Mouse (Mus musculus) brain, embryonic 18.5 days (tissue): Measurements from ENCODE around the gene Postn.
A peak's percentile ranks its signal among the peaks of the same experiment; 100 is the strongest.

Experiments
- DNase-seq: peaks from one replicate; pipeline ENCODE4 v3.0.0-alpha.2; 2012; ENCODE audit warnings: low read depth, low spot score

The Postn gene

GRCm38 (mm10) chr3:54360897-54361296 lies at the start of gene Postn:
Gene Postn (plus strand): TSS chr3:54361109.
- DNase-seq = no peak

DNA sequence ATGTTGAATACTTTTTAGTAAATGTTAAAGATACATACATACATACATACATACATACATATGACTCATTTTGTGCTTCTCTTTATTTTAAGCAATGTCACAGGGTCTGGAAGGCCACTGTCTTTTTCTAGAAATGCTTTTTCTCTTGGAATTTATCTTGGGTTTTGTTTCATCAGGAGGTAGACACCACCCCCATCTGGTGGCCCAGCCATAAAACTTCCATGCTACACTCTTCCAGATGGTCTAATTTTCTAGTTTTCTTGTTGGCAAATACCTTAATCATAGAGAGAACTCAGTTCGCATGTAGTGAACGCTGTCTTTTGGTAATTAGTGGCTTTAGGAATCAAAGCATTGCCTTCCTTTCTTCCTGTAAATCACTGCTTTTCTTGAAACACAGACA lies 46.9 kb upstream of the Postn start:
- DNase-seq = no peak

- DNase-seq = no peak
These were observed 7.8 kb upstream of the Postn start for GRCm38 (mm10) chr3:54352891-54353652.

- peak; percentile 30 for DNase-seq
These were observed 3.3 kb upstream of the Postn start for GRCm38 (mm10) chr3:54357561-54357960.

DNA sequence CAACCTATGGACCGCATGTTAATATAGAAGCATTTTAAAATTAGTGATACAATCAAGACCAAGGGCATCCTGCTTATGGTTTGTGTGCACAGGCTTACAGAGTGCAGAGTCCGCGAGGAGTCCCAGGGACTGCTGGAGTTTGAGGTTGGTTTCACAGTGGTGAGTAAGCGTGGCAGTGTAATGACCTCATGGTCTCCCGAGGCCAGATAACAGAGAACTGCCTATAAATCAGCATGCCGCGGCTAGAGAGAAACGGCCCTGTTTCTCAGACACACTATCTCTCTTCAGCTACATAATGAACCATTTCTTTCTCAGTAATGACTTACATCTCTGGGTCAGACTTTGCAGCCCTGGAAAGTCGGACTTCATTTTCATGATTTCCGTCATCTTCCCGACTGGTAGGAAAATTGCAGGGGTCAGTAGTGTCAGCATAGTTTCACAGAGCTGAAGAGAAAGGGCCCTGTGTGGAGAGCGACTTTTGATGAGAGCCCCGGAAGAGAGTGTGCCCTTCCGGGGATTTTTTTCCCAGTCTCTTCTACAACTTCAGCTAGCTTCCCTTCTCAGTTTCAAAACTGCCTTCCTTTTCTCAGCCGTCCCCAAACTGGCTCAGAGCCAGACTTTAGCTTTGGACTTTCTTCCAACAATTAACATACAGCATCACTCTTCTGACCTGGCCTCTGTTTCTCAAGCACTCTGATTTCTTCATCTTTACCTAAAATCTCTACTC lies 2.3 kb upstream of the Postn start:
- DNase-seq = no peak

DNA sequence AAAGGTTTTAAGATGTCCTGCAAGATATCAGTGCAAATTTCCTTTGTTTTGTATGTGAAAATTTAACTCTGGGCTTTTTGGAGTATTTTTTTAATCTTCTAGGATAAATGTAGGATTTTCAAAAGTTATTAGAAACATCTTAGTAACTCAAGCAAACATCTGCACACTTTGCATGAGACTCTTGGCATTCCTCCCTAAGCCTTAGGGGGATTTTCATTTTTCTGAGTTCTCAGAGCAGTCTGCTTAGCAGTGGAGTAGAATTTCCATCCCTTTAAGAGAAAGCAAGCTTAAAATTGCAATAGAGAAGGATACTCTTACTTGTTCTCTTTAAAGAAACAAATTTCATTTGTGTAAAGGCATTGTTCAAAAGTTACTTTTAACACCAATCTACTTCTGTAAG lies 747 bp downstream of the Postn start:
- no peak for DNase-seq

- DNase-seq = no peak
These were observed 10.1 kb downstream of the Postn start for GRCm38 (mm10) chr3:54371015-54371414.

DNA sequence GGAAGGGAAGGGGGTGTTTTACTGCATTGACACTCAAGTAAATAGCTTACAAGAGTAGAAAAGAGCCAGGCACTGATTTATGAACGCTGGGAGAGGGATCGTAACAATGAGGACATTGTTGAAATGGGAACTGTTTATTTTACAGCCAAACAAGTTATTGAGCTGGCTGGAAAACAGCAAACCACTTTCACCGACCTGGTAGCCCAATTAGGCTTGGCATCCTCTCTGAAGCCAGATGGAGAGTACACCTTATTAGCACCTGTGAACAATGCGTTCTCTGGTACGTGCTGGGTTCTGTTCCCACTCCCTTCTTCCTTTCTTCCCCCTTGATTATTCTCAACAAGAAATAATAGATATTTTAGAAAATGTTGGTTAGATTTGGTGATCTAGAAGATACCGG lies 11.7 kb downstream of the Postn start:
- DNase-seq = no peak

- DNase-seq = no peak
These were observed 15.1 kb downstream of the Postn start for GRCm38 (mm10) chr3:54376014-54376413.

GRCm38 (mm10) chr3:54377647-54378046 lies 16.7 kb downstream of the Postn start:
- DNase-seq = no peak

DNA sequence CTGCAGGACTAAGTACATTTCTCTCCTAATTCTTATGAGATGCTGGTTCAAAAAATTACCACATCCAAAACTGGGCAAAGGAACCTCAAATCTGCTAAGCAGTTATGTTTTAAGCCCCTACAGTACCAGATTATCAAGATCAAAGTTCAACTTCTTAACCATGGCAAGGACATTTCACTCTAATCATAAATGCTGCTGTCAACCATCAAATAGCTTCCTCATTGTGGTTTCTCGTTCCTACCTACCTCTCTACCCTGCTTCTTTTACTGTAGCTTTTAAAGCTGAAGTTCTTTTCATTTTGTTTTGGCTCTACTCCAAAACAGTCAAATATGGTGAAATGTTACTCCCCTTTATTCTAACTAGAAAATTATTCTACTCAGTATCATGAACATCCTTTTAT lies 17.2 kb downstream of the Postn start:
- no peak for DNase-seq

GRCm38 (mm10) chr3:54379981-54380380 lies 19.1 kb downstream of the Postn start:
- DNase-seq = no peak

GRCm38 (mm10) chr3:54399321-54399720 lies 38.4 kb downstream of the Postn start:
- no peak for DNase-seq

DNA sequence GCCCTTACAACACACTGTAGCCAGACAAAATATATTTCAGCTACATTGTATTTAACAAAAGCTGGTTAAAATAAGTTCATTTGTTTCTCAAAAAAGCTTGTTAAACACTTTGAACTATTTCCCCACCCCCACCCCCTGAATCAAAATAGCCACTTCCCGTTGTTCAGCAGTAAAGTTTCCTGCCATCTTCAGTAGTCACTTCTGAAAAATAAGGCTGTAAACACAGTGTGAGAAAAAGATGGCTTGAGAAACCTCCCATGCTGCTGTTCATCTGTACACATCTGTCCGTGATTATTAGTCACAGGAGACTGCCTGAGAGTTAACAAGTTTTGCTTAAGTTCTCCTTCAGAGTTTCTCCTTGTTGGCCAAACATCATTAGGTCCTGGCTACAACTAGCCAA lies 39.0 kb downstream of the Postn start:
- DNase-seq = no peak

- DNase-seq = no peak
These were observed 39.7 kb downstream of the Postn start for GRCm38 (mm10) chr3:54400617-54401016.

DNA sequence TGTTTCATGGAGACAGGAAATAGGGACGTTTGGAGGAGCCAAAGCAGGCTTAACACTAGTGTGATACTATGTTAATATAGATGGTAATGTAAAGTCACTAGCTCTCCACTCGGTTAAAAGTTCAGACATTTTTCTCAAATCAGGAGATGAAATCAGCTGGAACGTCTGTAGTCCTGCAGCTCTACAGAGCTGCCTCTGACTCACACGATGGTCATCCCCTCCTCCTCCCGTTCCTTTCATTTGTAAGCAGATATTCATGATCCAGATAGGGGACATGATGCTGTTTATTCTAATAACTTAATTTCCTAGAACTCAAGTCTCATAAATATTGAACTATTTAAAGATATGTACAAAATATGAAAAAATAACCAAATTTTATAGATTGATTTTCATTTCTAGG lies 40.8 kb downstream of the Postn start:
- DNase-seq = no peak

- no peak for DNase-seq
These were observed 42.9 kb downstream of the Postn start for GRCm38 (mm10) chr3:54403791-54404190.

DNA sequence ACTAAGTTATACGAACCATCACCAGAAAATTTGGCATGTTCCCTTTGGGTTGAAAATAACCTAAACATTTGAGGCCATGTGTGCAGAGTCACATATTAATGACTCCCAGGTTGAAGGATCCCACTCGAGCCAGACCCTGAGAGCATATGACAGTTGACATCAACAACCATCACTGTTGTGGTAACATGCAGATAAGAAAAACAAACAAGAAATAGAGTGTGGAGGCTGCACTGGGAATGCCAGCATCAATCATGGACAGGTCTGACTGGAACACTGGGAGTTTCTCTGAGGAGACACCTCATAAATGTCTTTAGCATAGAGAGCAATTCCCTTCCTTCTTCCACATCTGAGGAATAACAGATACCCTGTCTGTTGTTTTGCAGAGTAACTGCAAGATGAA lies 45.7 kb downstream of the Postn start:
- no peak for DNase-seq

- DNase-seq = no peak
These were observed 50.1 kb downstream of the Postn start for GRCm38 (mm10) chr3:54411052-54411451.

DNA sequence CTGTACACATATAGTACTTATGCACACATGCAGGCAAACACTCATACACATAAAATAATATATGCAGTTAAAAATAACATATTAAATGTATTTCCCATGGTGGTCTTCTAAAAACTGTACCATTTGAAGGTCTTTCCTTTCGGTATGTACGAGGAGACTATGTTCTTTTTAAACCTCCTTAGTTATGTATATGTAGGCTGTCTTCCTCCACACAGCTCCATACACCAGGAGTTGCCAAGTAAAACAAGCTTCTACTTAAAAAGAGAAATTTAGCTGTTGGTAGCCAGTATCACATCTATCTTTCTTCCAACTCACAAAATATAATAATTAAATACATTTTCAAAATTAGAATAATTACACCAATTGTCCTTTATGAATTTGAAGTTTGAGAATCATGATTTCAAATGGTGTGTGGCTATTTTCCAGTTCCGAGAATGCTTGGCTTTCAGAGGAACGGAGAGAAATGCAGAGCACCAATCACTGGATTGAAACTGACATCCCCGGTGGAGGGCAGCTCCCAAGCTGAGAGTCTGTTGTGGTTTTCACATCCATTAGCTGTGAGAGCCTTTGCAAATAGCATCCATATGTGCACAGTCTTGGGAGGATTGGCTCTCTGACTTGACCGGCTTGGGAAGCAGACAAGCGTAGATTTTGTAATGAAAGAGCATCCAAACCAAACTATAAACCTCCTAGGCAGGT lies 52.1 kb downstream of the Postn start:
- DNase-seq = no peak

GRCm38 (mm10) chr3:54413584-54413897 lies 52.6 kb downstream of the Postn start:
- DNase-seq = no peak

GRCm38 (mm10) chr3:54414386-54414785 lies 53.5 kb downstream of the Postn start:
- DNase-seq = no peak
